Mouse (Mus musculus): Measurements from ENCODE around the gene Emc10. TPM values are rescaled to one million over a fixed set of nuclear protein-coding genes. Genes with fewer than 3 reads are reported as not detected.

Emc10 gene
- 100 to 1,000 TPM; 206 to 210 TPM for total RNA-seq (2021)
- long read RNA-seq, experiment 1, transcript Emc10-202 (7 exons, 1,872 nt) = major isoform, 340 of 464 reads
- long read RNA-seq, experiment 1, transcript Emc10-201 (8 exons, 1,662 nt) = minor isoform, 67 of 464 reads
- long read RNA-seq, experiment 1, partial matches to known transcripts = 24 of 464 reads
- long read RNA-seq, experiment 1, other reads (novel, unspliced or antisense) = 31 of 464 reads
- long read RNA-seq, experiment 2, transcript Emc10-201 (8 exons, 1,662 nt) = minor isoform, 64 of 441 reads
- long read RNA-seq, experiment 2, transcript Emc10-202 (7 exons, 1,872 nt) = major isoform, 344 of 441 reads
- long read RNA-seq, experiment 2, partial matches to known transcripts = 14 of 441 reads
- long read RNA-seq, experiment 2, other reads (novel, unspliced or antisense) = 17 of 441 reads

DNA sequence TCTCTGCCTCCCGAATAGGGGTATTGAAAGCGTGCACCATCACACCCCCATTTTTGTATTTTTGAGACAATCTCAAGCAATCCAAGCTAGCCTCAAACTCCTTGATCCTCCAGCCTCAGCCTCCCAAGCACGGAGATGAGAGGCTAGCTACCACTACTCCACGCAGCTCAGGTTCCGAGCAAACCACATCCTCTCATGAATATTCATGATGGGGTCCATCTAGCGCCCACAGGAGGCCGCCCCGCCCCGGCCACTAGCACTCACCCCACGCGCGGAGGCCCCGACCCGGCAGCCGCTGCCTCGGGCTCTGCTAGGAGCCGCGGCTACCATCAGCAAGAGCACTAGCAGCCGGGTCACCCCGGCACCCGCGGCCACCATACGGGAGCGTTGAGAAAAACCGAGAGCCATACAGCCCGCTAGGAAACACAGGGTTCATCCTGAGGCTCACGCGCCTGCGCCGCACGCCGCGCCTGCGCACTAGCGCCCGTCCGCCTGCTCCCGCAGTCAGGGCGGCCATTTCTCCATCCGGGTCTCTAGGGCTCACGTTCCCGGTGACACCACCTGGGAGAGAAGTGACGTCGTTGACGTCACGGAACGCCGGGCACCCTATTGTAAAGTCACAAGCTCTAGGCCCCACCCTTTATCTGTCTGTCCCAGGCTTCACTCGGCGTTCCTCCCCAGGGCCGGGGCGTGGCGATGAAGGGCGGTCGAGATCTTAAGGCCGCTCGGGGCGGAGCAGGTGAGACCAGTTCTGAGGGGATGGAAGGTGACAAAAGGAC lies at the start of gene Emc10, which contains the start of gene Fam71e1:
TSS of gene Emc10 (minus strand) at position 538 of the 779 bp plus-strand sequence.
TSS of gene Fam71e1 (plus strand) at position 590 of the 779 bp plus-strand sequence.
- DNase-seq (ENCODE audit: low spot score in 2 of 2) = peak; percentile 99

DNA sequence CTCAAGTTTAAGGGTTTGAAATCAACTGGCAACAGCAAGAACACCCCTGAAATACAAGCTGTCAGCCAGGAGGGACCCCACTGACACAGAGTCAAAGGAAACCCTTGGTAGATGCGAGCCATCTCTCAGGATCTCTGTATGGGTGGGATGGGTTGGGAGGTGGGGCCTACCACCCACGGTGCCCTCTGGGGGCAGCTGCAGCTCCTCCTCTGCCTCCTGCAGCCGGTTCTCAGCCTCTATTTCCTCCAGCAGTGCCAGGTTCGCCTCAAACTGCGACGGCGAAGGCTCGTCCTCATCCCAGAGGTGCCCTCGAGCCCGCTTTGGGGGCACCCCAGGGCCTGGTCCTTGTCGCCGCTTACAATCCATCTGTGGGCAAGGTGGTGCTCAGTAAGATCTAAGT lies 46.7 kb upstream of the Emc10 start:
- DNase-seq (ENCODE audit: low spot score in 2 of 2) = no peak

DNA sequence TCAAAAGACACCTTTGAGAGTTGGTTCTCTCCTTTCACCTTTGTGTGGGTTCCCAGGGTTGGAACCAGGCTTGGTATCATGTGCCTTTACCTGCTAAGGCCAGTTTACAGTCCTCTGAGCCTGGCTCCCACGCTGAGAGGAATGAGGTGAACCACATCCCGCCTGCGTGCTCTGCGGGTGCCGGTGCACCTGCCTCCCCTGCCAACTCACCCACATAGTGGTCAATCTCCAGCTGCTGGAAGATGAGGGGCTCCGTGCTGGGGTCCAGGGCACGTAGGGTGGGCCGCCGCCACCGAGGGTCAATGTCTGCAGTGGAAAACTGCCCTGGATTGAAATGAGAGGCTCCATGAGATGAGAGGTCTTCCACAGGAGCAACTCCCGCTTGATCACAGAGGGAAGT lies 46.2 kb upstream of the Emc10 start:
- DNase-seq (ENCODE audit: low spot score in 2 of 2) = no peak

DNA sequence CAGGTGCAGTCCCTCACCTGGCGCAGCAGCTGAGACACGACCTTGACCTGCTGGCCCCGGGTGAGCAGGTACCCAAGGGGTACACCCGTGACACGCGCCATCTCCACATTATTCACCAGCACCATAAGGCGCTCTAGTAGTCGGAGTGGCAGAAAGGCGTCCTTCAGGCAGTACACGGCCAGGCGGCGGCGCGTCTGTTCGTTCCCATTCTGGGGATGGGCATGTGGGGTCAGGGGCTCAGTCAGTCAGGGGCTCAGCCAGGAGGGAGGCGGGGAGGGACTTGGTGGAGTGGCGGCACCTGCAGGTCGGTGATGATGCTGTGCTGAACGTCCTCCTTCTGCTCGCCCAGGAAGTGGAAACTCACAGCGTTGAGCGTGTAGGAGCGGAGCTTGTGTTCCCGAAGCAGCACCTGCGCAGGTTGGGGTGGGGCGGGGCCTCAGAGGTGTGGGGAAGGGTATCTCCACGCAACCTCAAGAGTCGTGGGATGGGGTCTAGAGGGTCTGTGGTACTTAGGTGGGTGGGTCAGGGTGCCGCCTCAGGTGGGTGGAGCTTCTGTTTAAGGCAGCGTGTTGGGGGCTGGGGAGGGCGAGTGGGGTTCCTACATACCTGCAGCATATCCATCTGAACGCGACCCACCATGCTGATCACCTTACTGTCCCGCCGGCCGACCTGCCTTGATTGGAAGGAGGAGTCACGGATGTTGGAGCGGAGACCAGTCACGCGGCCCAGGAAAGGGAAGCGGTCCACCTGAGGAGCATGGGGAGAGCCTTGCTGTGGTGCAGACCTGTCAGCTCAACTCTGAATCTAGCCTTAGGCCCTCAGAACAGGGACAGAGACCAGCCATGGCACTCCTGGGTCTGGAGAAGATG lies 42.7 kb upstream of the Emc10 start:
- no peak for DNase-seq (ENCODE audit: low spot score in 2 of 2)

DNA sequence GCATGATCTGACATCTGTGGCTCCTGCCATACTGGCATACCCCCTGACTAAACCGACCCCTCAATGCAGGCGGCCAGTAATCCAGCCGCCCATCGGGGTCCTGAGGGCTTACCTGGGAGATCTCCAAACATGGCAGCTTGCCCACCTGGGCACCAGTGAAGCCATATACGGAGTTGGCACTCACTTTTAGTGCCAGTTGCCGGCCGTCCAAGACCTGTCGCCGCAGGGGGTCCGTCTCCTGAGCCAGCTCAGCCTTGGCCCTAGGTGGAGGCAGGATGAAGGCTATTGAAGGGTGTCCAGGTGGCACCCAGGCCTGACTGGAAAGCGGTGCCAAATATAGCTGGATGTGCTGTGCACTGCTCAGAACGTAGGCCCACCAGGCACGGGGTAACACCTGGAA lies 41.2 kb upstream of the Emc10 start:
- no peak for DNase-seq (ENCODE audit: low spot score in 2 of 2)

DNA sequence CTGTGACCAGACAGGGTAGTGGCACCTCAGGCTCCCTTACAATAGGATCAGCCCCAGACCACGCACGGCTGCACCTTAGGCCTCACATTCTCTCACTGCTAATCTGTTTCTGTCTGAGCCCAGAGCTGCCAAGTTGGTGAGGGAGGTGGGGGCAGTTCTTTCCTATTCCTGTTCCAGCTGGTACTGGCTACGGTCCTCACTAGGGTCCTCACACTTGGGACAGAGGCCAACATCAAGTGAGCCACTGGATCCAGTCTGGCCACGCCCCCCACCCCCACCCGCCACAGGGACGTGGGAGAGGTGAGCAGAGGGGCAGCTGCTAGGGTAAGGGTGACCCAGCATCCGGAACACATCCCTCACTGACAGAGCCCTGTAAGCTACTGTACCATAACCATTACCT lies 40.7 kb upstream of the Emc10 start:
- no peak for DNase-seq (ENCODE audit: low spot score in 2 of 2)

DNA sequence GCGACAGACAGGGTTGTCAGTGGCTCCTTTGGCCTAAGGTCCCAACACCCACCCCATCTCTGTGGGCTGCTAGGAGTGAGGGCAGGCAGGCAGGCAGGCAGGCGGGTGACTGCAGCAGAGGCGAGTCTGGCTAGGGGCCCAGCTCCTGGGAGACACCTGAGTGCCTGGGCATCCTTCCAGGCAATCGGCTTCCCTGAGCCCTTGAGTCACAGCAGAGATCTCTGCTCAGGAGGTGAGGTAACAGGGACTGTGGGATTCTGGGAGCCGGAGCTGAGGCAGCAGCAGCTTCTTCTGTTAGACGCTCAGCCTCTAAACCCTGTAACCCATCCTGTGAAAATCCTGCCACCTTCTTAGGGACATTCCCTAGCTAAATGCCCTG lies 40.2 kb upstream of the Emc10 start:
- peak; percentile 55 to 68 for DNase-seq (ENCODE audit: low spot score in 2 of 2)

DNA sequence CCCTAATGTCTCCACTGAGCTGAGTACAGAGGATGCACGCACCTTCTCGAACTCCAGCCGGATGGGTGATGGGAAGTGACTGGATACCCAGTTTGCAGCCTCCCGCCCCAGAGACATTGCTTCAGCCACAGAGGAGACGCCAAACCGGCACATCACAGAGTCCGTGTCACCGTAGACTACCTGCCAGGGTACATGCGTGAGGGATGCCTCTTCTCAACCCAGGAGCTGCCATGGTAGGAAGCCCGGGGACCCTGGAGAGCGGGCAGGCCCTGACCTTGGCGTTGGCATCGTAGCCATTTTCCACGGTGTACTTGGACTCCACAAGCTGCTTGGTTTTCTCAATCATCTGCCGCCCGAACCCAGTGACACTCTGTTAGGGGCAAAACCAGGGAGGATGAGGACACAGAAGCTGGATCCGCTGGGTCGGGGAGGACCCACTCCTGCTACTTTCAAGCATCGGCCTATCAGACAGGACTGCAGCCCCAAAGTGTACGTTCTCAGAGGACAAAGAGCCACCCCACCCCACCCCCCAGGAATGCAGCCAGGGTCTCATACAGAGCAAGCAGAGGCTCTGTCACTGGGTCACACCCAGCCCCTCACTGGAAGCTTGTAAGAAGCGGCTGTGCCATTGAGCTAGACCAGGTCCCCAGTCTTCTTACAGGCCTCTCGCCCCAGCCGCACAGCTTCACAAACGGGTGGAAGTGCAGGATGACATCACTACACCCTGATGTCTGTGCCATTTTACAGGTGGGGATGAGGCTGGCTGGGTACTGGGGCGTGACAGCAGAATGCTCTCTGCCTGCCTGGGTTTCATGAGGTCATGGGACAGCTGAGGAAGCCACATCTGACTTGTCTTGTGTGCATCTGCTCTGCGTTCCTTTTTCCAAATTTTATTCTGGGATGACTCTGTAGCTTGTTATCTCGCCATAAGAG lies 39.6 kb upstream of the Emc10 start:
- no peak for DNase-seq (ENCODE audit: low spot score in 2 of 2)

DNA sequence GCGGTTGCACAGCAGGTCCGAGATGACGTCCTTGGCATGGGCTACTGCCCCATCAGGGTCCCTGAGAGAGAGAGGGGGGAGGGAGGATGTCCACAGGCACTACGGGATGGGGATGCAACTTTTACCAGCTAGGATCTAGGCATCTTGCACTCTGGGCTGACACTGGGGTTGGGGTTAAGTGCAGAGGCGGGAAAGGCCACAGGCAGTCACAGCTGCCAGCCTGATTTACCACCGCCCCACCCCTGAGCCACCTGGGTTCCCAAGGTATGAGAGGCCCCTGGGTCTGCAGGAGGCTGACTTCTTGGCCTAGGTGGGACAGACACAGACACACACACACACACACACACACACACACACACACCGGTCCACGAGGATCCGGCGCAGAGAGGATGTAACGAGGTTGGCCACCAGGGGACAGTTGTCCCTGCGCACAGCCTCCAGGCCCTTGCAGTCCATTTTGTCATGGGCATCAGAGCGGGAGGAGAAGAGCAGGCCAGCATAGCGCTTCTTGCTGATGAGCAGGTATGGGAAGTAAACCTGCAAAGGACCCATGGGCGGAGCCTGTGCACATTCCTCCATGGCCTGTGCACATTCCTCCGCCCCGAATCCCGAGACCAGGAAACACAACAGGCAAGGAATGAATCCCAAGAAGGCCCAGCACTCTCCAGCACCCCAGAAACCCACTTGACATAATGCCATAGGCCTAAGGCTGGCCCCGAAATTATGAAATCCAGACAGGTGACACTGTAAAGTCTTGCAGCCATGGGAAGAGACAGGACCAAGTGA lies 38.5 kb upstream of the Emc10 start:
- DNase-seq (ENCODE audit: low spot score in 2 of 2) = no peak

DNA sequence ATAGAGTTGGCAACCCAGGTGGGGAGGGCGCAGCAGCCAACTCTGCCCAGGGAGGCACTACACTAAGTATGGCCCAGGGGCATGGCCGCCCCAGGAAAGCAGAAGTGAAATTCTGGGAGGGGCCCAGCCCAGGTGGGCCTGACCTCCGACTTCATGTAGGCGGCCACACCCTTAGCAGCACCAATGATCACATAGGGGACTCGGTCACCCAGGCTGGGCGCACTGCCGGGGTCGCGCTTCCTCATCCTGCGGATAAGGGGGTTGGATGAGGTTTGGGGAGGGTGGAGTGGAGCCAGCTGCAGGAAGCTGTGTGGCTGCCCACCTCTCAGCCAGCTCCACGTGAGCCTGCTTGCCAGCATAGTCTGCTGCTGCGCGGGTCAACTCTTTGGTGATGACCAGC lies 37.9 kb upstream of the Emc10 start:
- DNase-seq (ENCODE audit: low spot score in 2 of 2) = no peak

DNA sequence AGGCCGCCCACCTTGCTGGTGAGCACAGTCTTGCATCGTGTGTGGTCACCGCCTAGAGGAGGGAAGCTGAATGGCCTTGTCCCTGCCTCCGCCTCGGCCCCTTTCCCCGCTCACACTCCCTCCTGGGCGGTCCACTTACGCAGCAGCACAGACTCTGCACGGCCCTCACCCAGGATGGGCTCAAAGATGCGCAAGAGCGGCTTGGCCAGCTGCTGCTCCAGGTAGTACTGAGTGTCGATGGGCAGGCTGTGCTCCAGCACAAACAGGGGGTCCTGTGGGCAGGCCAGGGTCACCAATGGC lies 37.4 kb upstream of the Emc10 start:
- no peak for DNase-seq (ENCODE audit: low spot score in 2 of 2)

DNA sequence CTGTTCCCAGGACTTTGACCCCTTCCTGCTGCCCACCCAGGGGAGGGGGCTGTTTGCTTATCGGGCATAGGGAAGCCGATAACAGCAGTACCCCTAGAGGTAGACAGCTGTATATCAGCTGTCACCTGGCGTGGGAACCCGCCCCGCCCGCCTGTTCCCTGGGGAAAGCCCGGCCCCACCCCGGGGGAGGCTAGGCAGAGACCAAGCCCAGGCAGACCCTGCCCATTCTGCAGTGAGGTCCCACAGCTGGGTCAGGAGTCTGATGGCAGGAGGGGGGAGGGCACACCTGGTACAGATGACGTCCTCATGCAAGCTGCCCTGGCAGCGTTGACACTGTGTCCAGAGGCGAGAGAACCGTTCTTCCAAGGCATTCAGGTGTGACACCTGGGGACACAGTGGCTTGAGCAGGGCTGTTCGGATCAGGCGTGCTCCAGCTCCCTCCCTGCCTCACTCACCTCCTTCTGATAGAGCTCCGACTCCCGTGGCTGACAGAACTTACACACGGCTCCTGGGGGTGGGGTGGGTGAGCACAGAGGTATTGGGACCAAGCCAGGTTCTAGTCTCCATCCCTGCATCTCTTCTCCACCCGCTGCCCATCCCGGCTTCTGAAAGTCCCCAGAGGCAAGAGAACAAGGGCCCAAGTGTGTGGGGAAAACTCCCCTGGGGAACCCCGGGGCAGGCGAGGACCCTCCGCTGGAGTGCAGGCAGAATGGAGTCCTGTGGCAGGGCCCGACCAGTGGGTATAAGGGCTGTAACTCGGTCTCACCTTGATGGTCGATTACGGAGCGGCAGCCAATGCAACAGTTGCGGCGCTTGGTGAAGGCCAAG lies 36.8 kb upstream of the Emc10 start:
- no peak for DNase-seq (ENCODE audit: low spot score in 2 of 2)

DNA sequence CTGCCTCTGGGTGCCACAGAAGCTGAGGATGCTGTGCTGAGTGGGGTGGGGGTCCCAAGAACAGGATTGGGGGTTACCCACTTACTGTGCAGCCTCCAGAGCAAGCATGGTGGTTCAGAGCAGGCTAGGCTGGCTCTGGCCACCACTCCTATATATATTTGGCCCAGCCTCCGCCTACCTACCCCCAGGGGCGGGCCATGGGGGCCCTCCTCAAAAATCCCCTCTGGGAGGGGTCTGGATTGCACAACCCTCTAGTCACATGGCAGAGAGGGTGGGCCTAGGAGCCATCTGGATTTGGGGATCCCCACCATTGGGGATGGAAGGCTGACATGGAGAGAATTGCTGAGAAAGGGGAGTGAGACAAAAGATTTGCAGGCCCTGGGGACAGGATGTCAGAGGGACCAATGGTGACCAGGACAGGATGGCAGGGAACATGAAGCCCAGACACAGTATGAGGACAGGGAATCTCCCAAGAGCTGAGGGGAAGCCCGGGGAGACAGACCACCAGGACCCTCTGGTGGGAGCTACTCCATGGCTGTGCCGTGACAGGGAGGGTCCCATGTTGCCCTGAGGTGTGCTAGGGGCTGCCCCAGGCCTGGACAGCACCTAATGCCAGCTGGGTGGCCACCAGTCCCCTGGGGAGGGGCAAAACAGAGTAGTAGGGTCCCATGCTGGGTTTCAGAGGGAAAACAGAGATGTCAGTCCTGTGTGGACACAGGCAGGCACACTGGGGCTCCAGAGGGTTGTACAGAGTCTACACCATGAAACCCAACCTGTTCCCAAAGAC lies 35.8 kb upstream of the Emc10 start, which contains the start of gene Spib:
TSS of gene Spib (minus strand) at position 126 of the 787 bp plus-strand sequence.
- no peak for DNase-seq (ENCODE audit: low spot score in 2 of 2)

DNA sequence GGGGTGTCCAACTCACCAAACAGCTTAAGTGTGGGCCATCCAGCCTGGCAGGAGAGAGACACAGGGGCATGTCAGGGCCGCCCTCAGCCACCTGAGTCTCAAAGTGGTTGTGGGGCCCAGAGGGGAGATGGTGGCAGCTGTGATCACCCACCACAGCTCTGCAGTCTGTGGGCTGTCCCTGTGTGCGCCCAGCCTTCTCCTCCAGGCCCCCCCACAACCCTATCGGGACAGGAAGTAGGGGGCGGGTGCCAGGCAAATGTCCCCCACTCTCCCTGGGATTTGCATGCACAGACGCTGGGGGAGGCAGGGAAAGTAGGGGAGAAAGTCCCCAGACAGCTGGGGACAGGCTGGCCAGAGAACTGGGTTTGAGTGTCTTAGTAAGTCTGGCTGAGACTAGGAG lies 34.9 kb upstream of the Emc10 start:
- DNase-seq (ENCODE audit: low spot score in 2 of 2) = no peak

DNA sequence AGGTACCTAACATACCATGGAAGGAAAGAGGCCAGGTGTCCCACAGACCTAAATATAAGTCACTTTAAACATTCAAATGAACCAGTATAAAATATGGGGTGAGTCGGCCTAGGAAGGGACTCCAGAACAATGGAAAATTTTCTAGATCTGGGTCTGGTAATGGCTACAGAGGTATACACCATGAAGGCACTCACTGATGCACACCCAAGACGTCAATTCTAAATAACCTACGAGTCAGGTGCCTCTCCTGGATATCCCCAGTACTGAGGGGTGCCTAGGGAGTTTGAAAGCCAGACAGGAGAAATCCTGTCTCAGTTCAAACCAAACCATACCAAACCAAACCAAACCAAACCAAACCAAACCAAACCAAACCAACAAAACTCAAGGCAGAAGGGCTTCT lies 34.2 kb upstream of the Emc10 start:
- no peak for DNase-seq (ENCODE audit: low spot score in 2 of 2)

DNA sequence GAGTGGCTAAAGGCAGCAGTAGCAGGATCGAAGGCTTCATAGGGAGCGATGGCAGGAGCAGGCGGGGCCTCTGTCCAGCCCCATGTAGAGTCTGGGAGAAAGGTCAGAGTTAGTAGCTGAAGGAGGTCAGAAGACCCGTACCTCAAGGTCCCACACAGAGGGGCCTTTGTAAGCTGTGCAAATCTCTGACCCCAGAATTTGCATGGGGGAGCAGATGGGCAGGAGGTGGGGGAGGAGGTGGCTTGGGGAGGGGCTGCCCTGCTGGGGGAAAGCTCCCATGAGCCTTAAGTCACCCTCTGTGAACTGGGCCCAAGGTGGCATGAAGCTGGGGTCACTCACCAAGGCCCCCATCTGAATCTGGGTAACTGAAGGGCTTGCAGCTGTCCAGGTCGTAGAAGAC lies 33.2 kb upstream of the Emc10 start:
- no peak for DNase-seq (ENCODE audit: low spot score in 2 of 2)

DNA sequence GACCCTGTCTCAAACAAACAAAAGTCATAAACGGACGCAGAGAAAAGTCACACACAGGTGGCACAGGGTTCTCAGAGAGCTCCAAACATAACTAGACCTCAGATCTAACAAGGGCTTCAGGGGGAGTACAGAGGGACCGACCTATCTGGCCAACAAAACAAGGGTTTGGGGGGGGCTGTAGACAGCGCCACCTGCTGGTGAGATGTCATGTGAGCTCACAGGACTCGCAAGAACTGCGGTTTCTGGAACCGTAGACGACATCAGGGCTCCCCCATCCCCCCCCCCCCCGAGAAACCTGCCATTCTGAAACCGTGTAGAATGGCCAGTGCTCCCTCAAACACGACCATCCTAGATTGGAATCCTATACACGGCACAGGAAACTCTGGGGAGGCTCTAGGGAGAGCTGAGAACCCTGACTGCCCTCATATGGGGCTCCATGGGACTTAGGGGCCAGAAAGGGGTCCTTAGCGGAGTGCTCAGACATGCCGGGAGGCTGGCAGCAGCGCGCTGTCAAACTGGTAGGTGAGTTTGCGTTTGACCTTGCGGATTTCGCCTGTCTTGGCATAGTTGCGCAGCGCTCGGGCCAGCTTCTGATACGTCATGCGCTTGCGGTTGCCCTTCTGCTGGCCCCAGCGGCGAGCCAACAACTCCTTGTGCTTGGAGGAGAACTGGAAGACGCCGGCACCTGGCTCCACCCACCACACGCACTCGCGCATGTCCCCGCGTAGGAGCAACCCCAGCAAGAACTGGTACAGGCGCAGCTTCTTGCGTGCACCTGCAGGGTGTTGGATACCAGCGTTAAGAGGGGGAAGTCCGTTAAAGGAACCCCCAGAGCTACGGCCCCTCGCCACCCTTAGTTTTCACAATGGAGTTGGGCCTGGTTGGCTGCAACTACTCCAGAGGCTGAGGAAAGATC lies 31.4 kb upstream of the Emc10 start:
- DNase-seq (ENCODE audit: low spot score in 2 of 2) = peak; percentile 79 to 82

All from left cerebral cortex, adult 18-20 months (tissue).